ENCODE assay signal across 17 mouse cellular contexts in the genomic region with DNA sequence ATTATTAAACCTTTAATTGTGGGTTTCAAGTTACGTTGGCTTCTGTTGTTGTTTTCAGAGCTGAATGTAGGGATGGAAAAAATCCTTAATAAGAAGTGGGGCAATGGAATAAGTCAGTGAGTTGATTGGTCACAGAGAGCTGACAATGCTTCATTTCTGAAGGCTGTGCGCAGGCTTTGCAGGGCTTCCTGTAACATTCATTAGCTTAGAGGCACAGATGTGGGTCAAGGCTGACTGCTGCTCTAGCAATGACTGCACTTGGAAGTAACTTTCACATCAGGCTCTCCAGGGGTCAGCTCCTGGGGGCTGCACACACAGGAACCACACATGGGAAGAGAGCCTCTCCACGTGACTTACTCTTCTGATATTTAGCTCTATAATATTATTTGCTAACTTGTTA. TPM values are rescaled to one million over a fixed set of nuclear protein-coding genes. Genes with fewer than 3 reads are reported as not detected.
DNase-seq lines count a peak whose midpoint lies in the region; ATAC-seq and TF ChIP-seq lines count a peak whose summit lies in the region.
"Had no signal": no experiment of that assay in that cellular context is flagged by ENCODE, and none has a peak within 500 bp of the region (broad histone marks: within the 10 kb centered on the region; RNA-seq: fewer than 3 reads in every experiment).

No protein-coding gene starts in this region.

- peak; percentile 15 for DNase-seq in embryonic facial prominence, embryonic 11.5 days (ENCODE audit: low spot score)
- no peak for DNase-seq in embryonic facial prominence, embryonic 10.5 days (ENCODE audit: low spot score)
- peak; percentile 45 for DNase-seq in lung, postnatal 10 days
- DNase-seq in lung, adult 18-20 months = no peak
- DNase-seq in brain, embryonic 14.5 days (ENCODE audit: low read depth) = peak; percentile 11
- DNase-seq in liver = no peak
- DNase-seq: cerebellum, postnatal 25 days; heart, adult 11 months; right cerebral cortex, adult 18-20 months; spleen, adult 18-20 months had no signal

- no peaks in the 10 kb centered on the region for H3K27me3 ChIP-seq in embryonic facial prominence, embryonic 11.5 days (ENCODE audit: control insufficient read depth, insufficient read depth, low read length)
- H3K27me3 ChIP-seq in embryonic facial prominence, embryonic 10.5 days (replicated peaks; ENCODE audit: low read depth, poor library complexity, severe bottlenecking) = peaks cover 14% of the 10 kb centered on the region
- no peaks in the 10 kb centered on the region for H3K27me3 ChIP-seq in stomach, embryonic 15.5 days (replicated peaks)
- no peaks in the 10 kb centered on the region for H3K27me3 ChIP-seq in forebrain, embryonic 13.5 days
- H3K27me3 ChIP-seq: hindbrain, embryonic 13.5 days had no signal

- no peak overlapping the region for H3K27ac ChIP-seq in embryonic facial prominence, embryonic 11.5 days (replicated peaks; ENCODE audit: low read depth, low read length)
- H3K27ac ChIP-seq in embryonic facial prominence, embryonic 10.5 days (replicated peaks) = no peak overlapping the region
- no peak overlapping the region for H3K27ac ChIP-seq in stomach, embryonic 15.5 days
- no peak overlapping the region for H3K27ac ChIP-seq in forebrain, embryonic 13.5 days
- H3K27ac ChIP-seq: hindbrain, embryonic 13.5 days; limb, embryonic 10.5 days; liver, embryonic 14.5 days had no signal

- no peaks in the 10 kb centered on the region for H3K36me3 ChIP-seq in embryonic facial prominence, embryonic 11.5 days (replicated peaks; ENCODE audit: control insufficient read depth, insufficient read depth, low read depth, low read length)
- no peaks in the 10 kb centered on the region for H3K36me3 ChIP-seq in embryonic facial prominence, embryonic 10.5 days (replicated peaks)
- no peaks in the 10 kb centered on the region for H3K36me3 ChIP-seq in stomach, embryonic 15.5 days
- no peaks in the 10 kb centered on the region for H3K36me3 ChIP-seq in forebrain, embryonic 13.5 days (ENCODE audit: poor library complexity, severe bottlenecking)
- H3K36me3 ChIP-seq: hindbrain, embryonic 13.5 days; limb, embryonic 10.5 days had no signal

- H3K9ac ChIP-seq in embryonic facial prominence, embryonic 11.5 days (replicated peaks; ENCODE audit: low read length) = no peak overlapping the region
- no peak overlapping the region for H3K9ac ChIP-seq in stomach, embryonic 15.5 days
- no peak overlapping the region for H3K9ac ChIP-seq in forebrain, embryonic 13.5 days
- H3K9ac ChIP-seq: hindbrain, embryonic 13.5 days; liver, embryonic 14.5 days had no signal

- no peak overlapping the region for H3K4me3 ChIP-seq in embryonic facial prominence, embryonic 11.5 days (ENCODE audit: low read depth, low read length)
- no peak overlapping the region for H3K4me3 ChIP-seq in embryonic facial prominence, embryonic 10.5 days
- H3K4me3 ChIP-seq in stomach, embryonic 15.5 days (replicated peaks) = no peak overlapping the region
- H3K4me3 ChIP-seq in forebrain, embryonic 13.5 days = no peak overlapping the region
- H3K4me3 ChIP-seq: hindbrain, embryonic 13.5 days; limb, embryonic 10.5 days had no signal

- H3K4me2 ChIP-seq in embryonic facial prominence, embryonic 11.5 days (ENCODE audit: low read depth, low read length) = no peak overlapping the region
- H3K4me2 ChIP-seq in stomach, embryonic 15.5 days = peak overlapping the region; percentile 83; the same call in 1 of the 2 replicates
- H3K4me2 ChIP-seq in forebrain, embryonic 13.5 days = no peak overlapping the region
- H3K4me2 ChIP-seq: hindbrain, embryonic 13.5 days had no signal

- TF ChIP-seq POLR2A in brain, embryonic 14.5 days (IDR thresholded peaks at IDR 0.05; ENCODE audit: borderline replicate concordance, extremely low read depth, insufficient read depth, insufficient read length, poor library complexity, severe bottlenecking) = no peak

- ATAC-seq in embryonic facial prominence, embryonic 11.5 days (replicated peaks; ENCODE audit: insufficient number of reproducible peaks, low FRiP score, low TSS enrichment, low read depth) = no peak
- ATAC-seq in stomach, embryonic 15.5 days (ENCODE audit: insufficient read depth, low FRiP score, low read depth) = no peak
- no peak for ATAC-seq in forebrain, embryonic 13.5 days
- ATAC-seq: forebrain, embryonic 14.5 days; Patski had no signal

- WGBS in embryonic facial prominence, embryonic 11.5 days = 61% methylated on average over 3 of the region's 3 CpGs
- WGBS in embryonic facial prominence, embryonic 10.5 days = 72% methylated on average over 3 of the region's 3 CpGs
- 62% methylated on average over 3 of the region's 3 CpGs for WGBS in stomach, embryonic 15.5 days
- 64% methylated on average over 3 of the region's 3 CpGs for WGBS in forebrain, embryonic 13.5 days

- no peaks in the 10 kb centered on the region for H3K4me1 ChIP-seq in embryonic facial prominence, embryonic 11.5 days (ENCODE audit: control insufficient read depth, insufficient read depth, low read length)
- H3K4me1 ChIP-seq in embryonic facial prominence, embryonic 10.5 days = peaks cover 17% of the 10 kb centered on the region
- no peaks in the 10 kb centered on the region for H3K4me1 ChIP-seq in stomach, embryonic 15.5 days
- peaks cover 18% of the 10 kb centered on the region for H3K4me1 ChIP-seq in forebrain, embryonic 13.5 days

- H3K9me3 ChIP-seq in embryonic facial prominence, embryonic 11.5 days (replicated peaks; ENCODE audit: control insufficient read depth, low read length) = no peaks in the 10 kb centered on the region
- H3K9me3 ChIP-seq in embryonic facial prominence, embryonic 10.5 days = no peaks in the 10 kb centered on the region
- no peaks in the 10 kb centered on the region for H3K9me3 ChIP-seq in stomach, embryonic 15.5 days
- no peaks in the 10 kb centered on the region for H3K9me3 ChIP-seq in forebrain, embryonic 13.5 days (replicated peaks)
- H3K9me3 ChIP-seq: hindbrain, embryonic 13.5 days; limb, embryonic 10.5 days had no signal

- TF ChIP-seq CTCF in brain, embryonic 14.5 days (IDR thresholded peaks at IDR 0.05; ENCODE audit: borderline replicate concordance, extremely low read depth, insufficient read depth, insufficient read length) = no peak

RNA-seq across cellular contexts. Expression of a gene that starts 5.1 kb away (rescaled TPM):
- polyA plus RNA-seq in embryonic facial prominence, embryonic 11.5 days (2014; fragmentation: Nextera tagmentation; extraction: Ambion mirVana) = 4.6 and 4.8 TPM in 2 replicates
- 3.2 and 3.8 TPM in 2 replicates for polyA plus RNA-seq in embryonic facial prominence, embryonic 10.5 days (2016; fragmentation: Nextera tagmentation; extraction: Ambion mirVana)
- 5.0 and 6.2 TPM in 2 replicates for polyA plus RNA-seq in brain, embryonic 14.5 days (2012; rRNA removed)
- polyA plus RNA-seq in stomach, embryonic 15.5 days (2015; fragmentation: Nextera tagmentation; extraction: Ambion mirVana) = 19.5 and 19.8 TPM in 2 replicates
- 3.6 and 3.7 TPM in 2 replicates for polyA plus RNA-seq in forebrain, embryonic 13.5 days (2015; fragmentation: Nextera tagmentation; extraction: Ambion mirVana)

Comparison
In these comparisons a context has a peak if more than half of its experiments do, and no peak if none do; other contexts are left out.
1. DNase-seq: peak in embryonic facial prominence, embryonic 11.5 days (single experiment), lung, postnatal 10 days (single experiment) and brain, embryonic 14.5 days (single experiment); none in embryonic facial prominence, embryonic 10.5 days (single experiment), lung, adult 18-20 months (0 of 2) and liver (single experiment).